Mouse (Mus musculus) heart, postnatal 0 days (tissue): ENCODE results near the gene Tsr1. TPM values are rescaled to one million over a fixed set of nuclear protein-coding genes. Genes with fewer than 3 reads are reported as not detected.

Experiments
- ATAC-seq: fragments of 200-750 bp; cut with Nextera tagmentation; 2 replicates; pipeline ENCODE4 v1.8.0; 2017; ENCODE audit warnings: low read depth, moderate number of reproducible peaks, moderate library complexity; ENCODE audit not compliant: insufficient read depth
- DNase-seq: peaks from one replicate; pipeline ENCODE4 v3.0.0-alpha.2; 2016; ENCODE audit warnings: low spot score
- H3K27ac ChIP-seq: fragments of 300-500 bp; sonication (generic); 2 replicates; pipeline ENCODE4 v1.5.1; 2014; ENCODE audit warnings: low read depth, mild to moderate bottlenecking
- H3K27me3 ChIP-seq: fragments of 300-500 bp; sonication (generic); 2 replicates; pipeline ENCODE4 v1.6.1; 2014; ENCODE audit warnings: low read length, mixed read lengths; ENCODE audit not compliant: control insufficient read depth, insufficient read depth
- H3K36me3 ChIP-seq: fragments of 300-500 bp; sonication (generic); replicated peaks from 2 replicates; pipeline ENCODE4 v1.6.1; 2014; ENCODE audit warnings: low read length, mixed read lengths; ENCODE audit not compliant: control insufficient read depth, insufficient read depth
- H3K4me1 ChIP-seq: fragments of 300-500 bp; sonication (generic); 2 replicates; pipeline ENCODE4 v1.6.1; 2014; ENCODE audit warnings: antibody characterized with exemption; ENCODE audit not compliant: control insufficient read depth, insufficient read depth
- H3K4me2 ChIP-seq: fragments of 300-500 bp; sonication (generic); 2 replicates; pipeline ENCODE4 v1.6.1; 2014; ENCODE audit warnings: low read depth, mild to moderate bottlenecking, low read length, moderate library complexity
- H3K4me3 ChIP-seq: fragments of 300-500 bp; sonication (generic); 2 replicates; pipeline ENCODE4 v1.5.1; 2014; ENCODE audit warnings: low read depth, low read length
- H3K9ac ChIP-seq: fragments of 300-500 bp; sonication (generic); replicated peaks from 2 replicates; pipeline ENCODE4 v1.6.1; 2014; ENCODE audit warnings: low read depth, low read length, mixed read lengths
- H3K9me3 ChIP-seq: fragments of 300-500 bp; sonication (generic); replicated peaks from 2 replicates; pipeline ENCODE4 v1.6.1; 2016; ENCODE audit warnings: low read length; ENCODE audit not compliant: control insufficient read depth
- CTCF ChIP-seq: IDR thresholded peaks from 2 replicates; pipeline ENCODE4 v1.5.1; 2016; ENCODE audit warnings: antibody characterized with exemption, control low read depth, low read depth
- EP300 ChIP-seq: IDR thresholded peaks from 2 replicates; pipeline ENCODE4 v1.6.1; 2016; ENCODE audit warnings: antibody characterized with exemption, low read depth
- WGBS: fragments of 180-500 bp; shearing (Covaris S2); extraction: QIAGEN DNeasy Blood & Tissue Kit; methylation state at CpG from one replicate; pipeline ENCODE4 v1.1.7; 2014; 5-methylcytosine and 5-hydroxymethylcytosine counted together
- polyA plus RNA-seq: library from polyadenylated mRNA; unstranded; fragments of >200 nt; fragmentation: Nextera tagmentation; extraction: Ambion mirVana; gene quantifications from 2 replicates; pipeline ENCODE4 v1.2.1, GENCODE M21; 2015
- total RNA-seq: library from RNA; depleted of rRNA; stranded (reverse); fragments of >200 nt; gene quantifications from 2 replicates; pipeline ENCODE4 v1.2.3, GENCODE M21; 2014; ENCODE audit warnings: low replicate concordance

Gene Tsr1
- total and polyA plus RNA-seq, 2 experiments from 2014 or later = 13.3 to 17.5 TPM

DNA sequence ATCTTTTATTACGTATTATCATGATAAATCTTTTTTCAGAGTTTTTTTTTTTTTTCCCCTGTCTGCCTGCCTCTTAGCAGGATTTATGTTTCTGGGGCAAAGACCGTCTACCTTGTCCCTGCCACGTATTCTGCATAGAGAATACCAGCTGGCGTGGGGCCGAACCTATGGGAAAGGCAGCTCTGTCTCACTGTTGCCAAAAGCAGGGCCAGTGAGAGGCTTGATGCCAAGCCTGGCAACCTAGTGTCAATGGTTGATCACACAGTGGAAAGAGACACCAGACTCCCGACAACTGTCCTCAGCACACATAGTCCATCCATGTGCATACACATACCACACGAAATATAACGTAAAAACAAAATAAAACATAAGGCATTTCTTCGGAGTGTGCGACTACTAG lies 14.8 kb upstream of the Tsr1 start:
- Histone ChIP-seq H3K27ac (no peak overlapping the region), H3K9ac (no peak overlapping the region), H3K4me3 (no peak overlapping the region), H3K27me3 (no peaks in the 10 kb centered on the region), H3K4me1 (no peaks in the 10 kb centered on the region), H3K36me3 (peaks cover 6% of the 10 kb centered on the region; the same call in 1 of the 2 replicates), H3K9me3 (no peaks in the 10 kb centered on the region), H3K4me2 (no peak overlapping the region)
- no peak for TF ChIP-seq EP300
- no peak for TF ChIP-seq CTCF
- WGBS = 94% methylated on average over 10 of the region's 10 CpGs
- ATAC-seq (no peak), DNase-seq (no peak)

DNA sequence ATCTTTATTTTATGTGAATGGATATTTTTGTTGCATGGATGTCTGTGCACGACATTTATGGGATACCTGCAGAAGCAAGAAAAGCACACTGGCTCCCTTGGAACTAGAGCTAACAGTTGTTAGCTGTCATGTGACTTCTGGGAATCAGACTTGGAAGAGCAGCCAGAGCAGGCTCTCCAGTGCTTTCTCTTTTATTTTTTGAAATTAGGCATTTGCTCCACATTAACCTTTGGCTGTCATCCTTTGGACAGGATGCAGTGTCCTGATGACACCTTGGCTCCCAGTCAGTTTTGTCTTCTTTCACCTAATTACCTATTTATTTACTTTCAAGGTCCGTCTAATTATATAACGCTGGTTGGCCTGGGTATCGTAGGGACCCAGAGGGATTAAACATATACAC lies 3.3 kb upstream of the Tsr1 start:
- 70% methylated on average over 4 of the region's 4 CpGs for WGBS
- Histone ChIP-seq H3K4me2 (no peak overlapping the region), H3K9me3 (no peaks in the 10 kb centered on the region), H3K36me3 (peaks cover 3% of the 10 kb centered on the region; the same call in 1 of the 2 replicates), H3K9ac (no peak overlapping the region), H3K4me1 (peaks cover 7% of the 10 kb centered on the region; the same call in 1 of the 2 replicates), H3K27me3 (no peaks in the 10 kb centered on the region), H3K27ac (no peak overlapping the region), H3K4me3 (no peak overlapping the region)
- ATAC-seq (no peak), DNase-seq (no peak)
- TF ChIP-seq EP300 (no peak), CTCF (no peak)

DNA sequence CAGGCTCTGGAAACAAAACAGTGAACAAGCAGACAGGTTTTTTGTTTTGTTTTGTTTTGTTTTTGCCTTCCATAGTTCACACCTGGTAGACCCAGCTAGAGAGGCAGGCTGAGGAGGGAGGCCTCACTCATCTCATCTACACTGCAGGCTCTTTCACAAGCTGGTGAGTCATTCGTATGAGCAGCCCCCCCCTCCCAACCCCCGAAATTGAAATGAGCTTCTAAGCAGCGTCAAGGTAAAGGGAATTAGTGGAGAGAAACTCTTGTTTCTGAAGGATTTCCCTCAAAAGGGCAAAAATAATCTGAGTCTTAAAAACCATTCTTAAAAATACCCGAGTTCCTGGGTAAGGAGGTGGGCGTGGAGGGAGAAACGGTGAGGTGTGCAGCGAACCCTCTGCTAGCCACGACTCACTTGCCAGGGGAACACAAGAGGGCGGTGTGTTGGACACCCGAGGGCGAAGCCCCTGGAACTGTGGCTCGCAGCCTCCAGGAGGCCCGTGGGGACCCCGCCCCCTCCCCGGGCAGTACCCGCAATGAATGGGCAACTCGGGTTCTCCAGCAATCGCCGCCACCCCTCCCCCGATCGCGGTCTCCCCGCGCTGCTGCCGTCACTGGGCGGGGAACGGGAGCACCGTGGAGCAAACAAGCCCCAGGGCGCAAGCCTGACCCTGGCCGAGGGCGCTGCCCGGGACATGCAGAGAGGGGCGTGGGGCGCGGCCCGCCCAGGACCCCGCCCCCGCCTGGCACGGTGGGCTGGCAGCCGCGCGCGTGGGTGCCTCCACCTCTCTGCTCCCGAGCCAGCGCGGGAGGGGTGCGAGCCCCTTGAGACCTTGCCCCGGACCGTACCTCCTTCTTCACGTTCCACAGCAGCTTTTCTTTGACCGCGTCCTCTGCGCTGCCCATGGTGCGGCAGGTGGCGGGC lies 1.6 kb upstream of the Tsr1 start:
- Histone ChIP-seq H3K27ac (peak overlapping the region; percentile 60), H3K4me1 (peaks cover 7% of the 10 kb centered on the region; the same call in 1 of the 2 replicates), H3K9me3 (no peaks in the 10 kb centered on the region), H3K4me2 (peak overlapping the region; percentile 91), H3K9ac (peak overlapping the region; percentile 63), H3K36me3 (peaks cover 20% of the 10 kb centered on the region), H3K27me3 (no peaks in the 10 kb centered on the region), H3K4me3 (peak overlapping the region; percentile 69)
- TF ChIP-seq EP300 (no peak), CTCF (peak; percentile 12; the same call in 1 of the 2 replicates)
- peak; percentile 22 for DNase-seq
- ATAC-seq = peak; percentile 54
- WGBS = under 1% methylated on average over 49 of the region's 55 CpGs

DNA sequence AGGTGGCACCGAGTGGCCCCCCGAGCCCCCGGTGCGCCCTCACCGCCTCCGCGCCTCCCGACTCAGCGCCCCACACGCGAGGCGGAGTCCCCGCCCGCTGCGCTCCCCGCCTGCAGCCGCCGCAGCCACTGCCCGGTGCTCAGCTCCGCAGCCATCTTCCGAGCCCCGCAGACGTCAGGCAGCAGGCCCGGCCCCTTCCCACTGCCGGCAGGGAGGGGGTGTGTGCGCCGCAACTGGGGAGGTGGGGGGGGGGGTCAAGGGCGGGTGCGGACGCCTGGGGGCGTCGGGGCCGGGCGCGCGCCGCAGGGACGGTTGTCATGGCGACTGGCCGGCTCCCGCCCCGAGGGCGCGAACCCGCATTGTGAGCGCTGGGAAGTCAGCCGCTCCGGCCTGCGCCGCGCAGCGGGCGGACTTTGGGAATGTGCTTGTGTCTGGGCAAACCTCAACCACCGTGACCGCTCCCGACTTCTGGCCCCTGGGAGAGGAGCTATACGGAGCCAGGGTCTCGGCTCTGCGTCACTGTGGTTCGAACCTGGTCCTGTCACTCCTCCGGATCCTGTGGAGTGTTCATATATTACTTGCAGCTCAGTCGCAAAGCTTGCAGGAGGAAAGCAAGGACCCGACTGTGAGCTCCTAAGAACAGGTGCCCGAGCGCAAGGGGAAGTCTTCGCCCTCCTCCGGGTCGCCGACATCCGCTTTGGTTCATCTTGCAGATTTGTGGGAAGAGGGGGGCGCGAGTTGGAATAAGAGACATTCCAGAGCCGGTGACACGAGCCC lies 782 bp upstream of the Tsr1 start, which contains the start of gene Sgsm2:
TSS of gene Sgsm2 (minus strand) at position 160 of the 777 bp plus-strand sequence.
- Histone ChIP-seq H3K4me3 (peak within 1 kb of the TSS; percentile 69), H3K9ac (peak within 1 kb of the TSS; percentile 63), H3K36me3 (peaks cover 28% of the 10 kb centered on the region), H3K4me2 (peak within 1 kb of the TSS; percentile 91), H3K27me3 (no peaks in the 10 kb centered on the region), H3K27ac (peak within 1 kb of the TSS; percentile 60), H3K4me1 (peaks cover 7% of the 10 kb centered on the region; the same call in 1 of the 2 replicates), H3K9me3 (no peaks in the 10 kb centered on the region)
- ATAC-seq = peak; percentile 57
- DNase-seq = peak; percentile 22
- TF ChIP-seq CTCF (no peak), EP300 (no peak; the same call in 1 of the 2 replicates)
- WGBS = under 1% methylated on average over 52 of the region's 74 CpGs

DNA sequence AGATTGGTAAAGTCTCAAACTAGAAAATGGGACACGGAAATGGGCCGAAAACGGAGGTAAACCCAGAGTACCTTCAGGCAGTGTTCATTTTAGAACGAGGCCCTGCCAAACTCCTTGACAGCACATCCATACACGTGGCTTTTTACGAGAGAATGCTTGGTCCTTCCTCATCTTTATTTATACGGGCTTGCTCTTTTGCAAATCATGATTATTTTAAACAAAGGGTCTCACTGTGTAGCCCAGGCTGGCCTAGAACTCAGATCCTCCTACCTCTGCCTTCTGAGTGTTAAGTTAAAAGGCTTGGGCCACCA lies 601 bp downstream of the Tsr1 start:
- ATAC-seq (no peak), DNase-seq (no peak)
- H3K36me3 ChIP-seq = peaks cover 40% of the 10 kb centered on the region
- peak overlapping the region; percentile 69 for H3K4me3 ChIP-seq
- H3K4me1 ChIP-seq = peaks cover 7% of the 10 kb centered on the region; the same call in 1 of the 2 replicates
- no peaks in the 10 kb centered on the region for H3K9me3 ChIP-seq
- TF ChIP-seq CTCF (no peak), EP300 (no peak)
- H3K27ac ChIP-seq = peak overlapping the region; percentile 60; the same call in 1 of the 2 replicates
- no peaks in the 10 kb centered on the region for H3K27me3 ChIP-seq
- H3K4me2 ChIP-seq = peak overlapping the region; percentile 91
- under 1% methylated on average over 7 of the region's 7 CpGs for WGBS
- H3K9ac ChIP-seq = peak overlapping the region; percentile 63
